Mouse (Mus musculus) cerebellum, adult 9-10 months (tissue): ENCODE results near the gene 1700025C18Rik.

Source experiments
- DNase-seq: peaks from one replicate; pipeline ENCODE4 v3.0.0; 2022

1700025C18Rik gene

GRCm38 (mm10) chr2:165090650-165091049 lies at the start of gene 1700025C18Rik:
Gene 1700025C18Rik, minus strand, starts transcription at chr2:165090750.
- no peak for DNase-seq

GRCm38 (mm10) chr2:165136049-165136448 lies 45.5 kb upstream of the 1700025C18Rik start:
- no peak for DNase-seq

- no peak for DNase-seq
Measured at GRCm38 (mm10) chr2:165133566-165133965, 43.0 kb upstream of the 1700025C18Rik start.

GRCm38 (mm10) chr2:165131428-165131827 lies 40.9 kb upstream of the 1700025C18Rik start:
- no peak for DNase-seq

GRCm38 (mm10) chr2:165129189-165129588 lies 38.6 kb upstream of the 1700025C18Rik start:
- DNase-seq: no peak

- DNase-seq: no peak
Measured at GRCm38 (mm10) chr2:165126896-165127562, 36.5 kb upstream of the 1700025C18Rik start.

GRCm38 (mm10) chr2:165121206-165121840 lies 30.8 kb upstream of the 1700025C18Rik start:
- DNase-seq: peak; percentile 28

- no peak for DNase-seq
Measured at GRCm38 (mm10) chr2:165120765-165121164, 30.2 kb upstream of the 1700025C18Rik start.

GRCm38 (mm10) chr2:165113733-165114132 lies 23.2 kb upstream of the 1700025C18Rik start:
- DNase-seq: no peak

GRCm38 (mm10) chr2:165112149-165112548 lies 21.6 kb upstream of the 1700025C18Rik start:
- peak; percentile 61 for DNase-seq

GRCm38 (mm10) chr2:165106585-165106984 lies 16.0 kb upstream of the 1700025C18Rik start:
- DNase-seq: no peak

- no peak for DNase-seq
Measured at GRCm38 (mm10) chr2:165105513-165106079, 15.0 kb upstream of the 1700025C18Rik start.

- no peak for DNase-seq
Measured at GRCm38 (mm10) chr2:165102920-165103319, 12.4 kb upstream of the 1700025C18Rik start.

GRCm38 (mm10) chr2:165100749-165101148 lies 10.2 kb upstream of the 1700025C18Rik start:
- DNase-seq: no peak

- DNase-seq: no peak
Measured at GRCm38 (mm10) chr2:165098861-165099260, 8.3 kb upstream of the 1700025C18Rik start.

GRCm38 (mm10) chr2:165096367-165096766 lies 5.8 kb upstream of the 1700025C18Rik start:
- no peak for DNase-seq

GRCm38 (mm10) chr2:165092393-165092792 lies 1.8 kb upstream of the 1700025C18Rik start:
- no peak for DNase-seq

GRCm38 (mm10) chr2:165091433-165091965 lies 949 bp upstream of the 1700025C18Rik start:
- DNase-seq: no peak

GRCm38 (mm10) chr2:165089470-165089869 lies 1.1 kb downstream of the 1700025C18Rik start:
- no peak for DNase-seq

GRCm38 (mm10) chr2:165086634-165087033 lies 3.9 kb downstream of the 1700025C18Rik start:
- DNase-seq: no peak

GRCm38 (mm10) chr2:165081257-165081656 lies 9.3 kb downstream of the 1700025C18Rik start:
- no peak for DNase-seq

- no peak for DNase-seq
Measured at GRCm38 (mm10) chr2:165080657-165081056, 9.9 kb downstream of the 1700025C18Rik start.

- DNase-seq: no peak
Measured at GRCm38 (mm10) chr2:165078605-165079004, 11.9 kb downstream of the 1700025C18Rik start.

GRCm38 (mm10) chr2:165078045-165078444 lies 12.5 kb downstream of the 1700025C18Rik start:
- no peak for DNase-seq
